Mouse (Mus musculus): Measurements from ENCODE around the gene Ap3d1. TPM values are rescaled to one million over a fixed set of nuclear protein-coding genes. Genes with fewer than 3 reads are reported as not detected.

Ap3d1 gene
- total and polyA plus RNA-seq, 2 experiments from 2014 or later: 99.7 to 201 TPM

- TF ChIP-seq CTCF (IDR thresholded peaks at IDR 0.05; ENCODE audit: low read depth): no peak
- Histone ChIP-seq H3K27me3 (ENCODE audit: insufficient read depth, low read length) (no peaks in the 10 kb centered on the region), H3K4me3 (ENCODE audit: low read length) (no peak overlapping the region), H3K27ac (no peak overlapping the region), H3K36me3 (ENCODE audit: insufficient read depth, low read length) (peaks cover under 1% of the 10 kb centered on the region), H3K4me2 (ENCODE audit: low read depth, low read length) (no peak overlapping the region), H3K9me3 (ENCODE audit: low read length) (no peaks in the 10 kb centered on the region), H3K4me1 (ENCODE audit: insufficient read depth, low read length) (peaks cover 26% of the 10 kb centered on the region), H3K9ac (replicated peaks; ENCODE audit: low read length) (no peak overlapping the region)
- WGBS: 77% methylated on average over 2 of the region's 2 CpGs
- DNase-seq (ENCODE audit: low spot score) (no peak), ATAC-seq (no peak)
These were observed 61.8 kb downstream of the Ap3d1 start for GRCm38 (mm10) chr10:80680260-80680696.

GRCm38 (mm10) chr10:80679556-80680259 lies 62.4 kb downstream of the Ap3d1 start:
- Histone ChIP-seq H3K4me2 (ENCODE audit: low read depth, low read length) (no peak overlapping the region), H3K27me3 (ENCODE audit: insufficient read depth, low read length) (no peaks in the 10 kb centered on the region), H3K9ac (replicated peaks; ENCODE audit: low read length) (no peak overlapping the region), H3K27ac (peak overlapping the region; percentile 97), H3K9me3 (ENCODE audit: low read length) (no peaks in the 10 kb centered on the region), H3K4me1 (ENCODE audit: insufficient read depth, low read length) (peaks cover 31% of the 10 kb centered on the region), H3K36me3 (ENCODE audit: insufficient read depth, low read length) (no peaks in the 10 kb centered on the region), H3K4me3 (ENCODE audit: low read length) (no peak overlapping the region)
- DNase-seq (ENCODE audit: low spot score) (no peak), ATAC-seq (no peak)
- TF ChIP-seq CTCF (IDR thresholded peaks at IDR 0.05; ENCODE audit: low read depth): no peak
- WGBS: 64% methylated on average over 9 of the region's 9 CpGs

GRCm38 (mm10) chr10:80678601-80679377 lies 63.3 kb downstream of the Ap3d1 start:
- DNase-seq (ENCODE audit: low spot score) (peak; percentile 25), ATAC-seq (no peak)
- Histone ChIP-seq H3K36me3 (ENCODE audit: insufficient read depth, low read length) (no peaks in the 10 kb centered on the region), H3K9ac (replicated peaks; ENCODE audit: low read length) (no peak overlapping the region), H3K4me3 (ENCODE audit: low read length) (no peak overlapping the region), H3K4me1 (ENCODE audit: insufficient read depth, low read length) (peaks cover 41% of the 10 kb centered on the region), H3K9me3 (ENCODE audit: low read length) (no peaks in the 10 kb centered on the region), H3K27ac (peak overlapping the region; percentile 97), H3K27me3 (ENCODE audit: insufficient read depth, low read length) (no peaks in the 10 kb centered on the region), H3K4me2 (ENCODE audit: low read depth, low read length) (no peak overlapping the region)
- no peak for TF ChIP-seq CTCF (IDR thresholded peaks at IDR 0.05; ENCODE audit: low read depth)
- WGBS: 40% methylated on average over 10 of the region's 10 CpGs

- ATAC-seq (0 out of 2 replicates have a peak, but pooled peaks have one; percentile 13), DNase-seq (ENCODE audit: low spot score) (peak; percentile 90)
- no peaks in the 10 kb centered on the region for H3K9me3 ChIP-seq (ENCODE audit: low read length)
- 10% methylated on average over 8 of the region's 8 CpGs for WGBS
- peak within 1 kb of the TSS; percentile 62 for H3K9ac ChIP-seq (replicated peaks; ENCODE audit: low read length)
- H3K27ac ChIP-seq: peak within 1 kb of the TSS; percentile 97
- H3K27me3 ChIP-seq (ENCODE audit: insufficient read depth, low read length): no peaks in the 10 kb centered on the region
- TF ChIP-seq CTCF (IDR thresholded peaks at IDR 0.05; ENCODE audit: low read depth): no peak; the same call in 1 of the 2 replicates
- peak within 1 kb of the TSS; percentile 36 for H3K4me3 ChIP-seq (ENCODE audit: low read length)
- H3K4me2 ChIP-seq (ENCODE audit: low read depth, low read length): peak within 1 kb of the TSS; percentile 68
- no peaks in the 10 kb centered on the region for H3K36me3 ChIP-seq (ENCODE audit: insufficient read depth, low read length)
- peaks cover 49% of the 10 kb centered on the region for H3K4me1 ChIP-seq (ENCODE audit: insufficient read depth, low read length)
These were observed 64.1 kb downstream of the Ap3d1 start, which contains the start of gene Mknk2 for GRCm38 (mm10) chr10:80677942-80678436. Gene Mknk2, minus strand, starts transcription at chr10:80678112.

- no peak for TF ChIP-seq CTCF (IDR thresholded peaks at IDR 0.05; ENCODE audit: low read depth)
- Histone ChIP-seq H3K9me3 (ENCODE audit: low read length) (no peaks in the 10 kb centered on the region), H3K4me2 (ENCODE audit: low read depth, low read length) (peak overlapping the region; percentile 68), H3K9ac (replicated peaks; ENCODE audit: low read length) (peak overlapping the region; percentile 62), H3K27me3 (ENCODE audit: insufficient read depth, low read length) (no peaks in the 10 kb centered on the region), H3K4me1 (ENCODE audit: insufficient read depth, low read length) (peaks cover 50% of the 10 kb centered on the region), H3K4me3 (ENCODE audit: low read length) (peak overlapping the region; percentile 36), H3K27ac (peak overlapping the region; percentile 97), H3K36me3 (ENCODE audit: insufficient read depth, low read length) (no peaks in the 10 kb centered on the region)
- ATAC-seq (no peak), DNase-seq (ENCODE audit: low spot score) (no peak)
- WGBS: 39% methylated on average over 9 of the region's 9 CpGs
These were observed 64.8 kb downstream of the Ap3d1 start for GRCm38 (mm10) chr10:80677128-80677875.

All from hindbrain, postnatal 0 days (tissue).